Mouse (Mus musculus): ENCODE measurements around the gene Slamf8.
A peak's percentile ranks its signal among the peaks of the same experiment; 100 is the strongest.

Gene Slamf8

GRCm38 (mm10) chr1:172590385-172590784 is at the start of gene Slamf8:
Gene Slamf8 (minus strand): TSS chr1:172590568.
- DNase-seq (ENCODE audit: low read depth in 1 of 2, low spot score in 2 of 2): peak in 1 of 2 experiments; percentile 77

GRCm38 (mm10) chr1:172638781-172639180 is 48.4 kb upstream of the Slamf8 start:
- no peak for DNase-seq (ENCODE audit: low read depth in 1 of 2, low spot score in 2 of 2)

- no peak for DNase-seq (ENCODE audit: low read depth in 1 of 2, low spot score in 2 of 2)
Measured at GRCm38 (mm10) chr1:172637801-172638200, 47.4 kb upstream of the Slamf8 start.

- DNase-seq (ENCODE audit: low read depth in 1 of 2, low spot score in 2 of 2): no peak
Measured at GRCm38 (mm10) chr1:172636266-172636665, 45.9 kb upstream of the Slamf8 start.

GRCm38 (mm10) chr1:172635258-172635657 is 44.9 kb upstream of the Slamf8 start:
- no peak for DNase-seq (ENCODE audit: low read depth in 1 of 2, low spot score in 2 of 2)

- no peak for DNase-seq (ENCODE audit: low read depth in 1 of 2, low spot score in 2 of 2)
Measured at GRCm38 (mm10) chr1:172634136-172634535, 43.8 kb upstream of the Slamf8 start.

GRCm38 (mm10) chr1:172632451-172633326 is 42.3 kb upstream of the Slamf8 start, which contains the start of gene Dusp23:
Gene Dusp23 (minus strand): TSS chr1:172632962.
- DNase-seq (ENCODE audit: low read depth in 1 of 2, low spot score in 2 of 2): peak; percentile 88 to 92

DNA sequence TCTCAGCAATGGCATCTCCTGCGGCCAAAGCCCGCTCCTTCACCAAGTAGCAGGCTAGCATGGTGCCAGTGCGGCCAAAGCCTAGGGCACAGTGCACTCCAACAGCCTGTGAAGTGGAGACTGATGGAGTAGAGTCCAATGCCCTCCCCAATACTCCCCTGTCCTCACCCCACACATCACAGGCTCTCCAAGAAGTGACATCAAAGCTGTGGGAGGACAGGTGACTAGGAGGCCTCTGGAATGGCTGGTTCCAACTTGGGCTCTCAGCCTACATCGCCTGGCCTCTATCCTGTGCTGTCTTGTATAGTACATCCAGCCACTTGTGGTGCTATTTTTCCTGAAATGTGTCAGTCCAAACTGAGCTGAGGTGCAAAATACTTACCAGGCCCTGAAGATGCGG is 41.4 kb upstream of the Slamf8 start:
- DNase-seq (ENCODE audit: low read depth in 1 of 2, low spot score in 2 of 2): no peak

GRCm38 (mm10) chr1:172629831-172630230 is 39.5 kb upstream of the Slamf8 start:
- no peak for DNase-seq (ENCODE audit: low read depth in 1 of 2, low spot score in 2 of 2)

DNA sequence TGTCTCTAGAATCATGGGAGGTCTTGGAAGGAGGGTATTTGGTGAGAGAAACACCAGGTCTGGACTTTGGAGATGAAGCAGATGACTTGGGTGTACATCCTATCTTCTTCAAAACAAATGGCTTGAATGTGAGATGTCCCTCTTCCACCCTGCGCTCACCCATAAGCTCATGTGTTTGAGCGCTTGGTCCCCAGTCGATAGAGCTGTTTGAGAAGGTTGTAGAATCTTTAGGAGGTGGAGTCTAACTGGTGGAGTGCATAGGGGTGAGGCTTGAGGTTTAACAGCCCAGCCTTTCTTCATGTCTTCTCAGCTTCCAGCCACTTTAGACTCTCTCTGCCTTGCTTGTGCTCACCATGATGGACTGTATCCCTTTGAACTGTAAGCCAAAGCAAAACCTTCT is 35.9 kb upstream of the Slamf8 start:
- DNase-seq (ENCODE audit: low read depth in 1 of 2, low spot score in 2 of 2): no peak

DNA sequence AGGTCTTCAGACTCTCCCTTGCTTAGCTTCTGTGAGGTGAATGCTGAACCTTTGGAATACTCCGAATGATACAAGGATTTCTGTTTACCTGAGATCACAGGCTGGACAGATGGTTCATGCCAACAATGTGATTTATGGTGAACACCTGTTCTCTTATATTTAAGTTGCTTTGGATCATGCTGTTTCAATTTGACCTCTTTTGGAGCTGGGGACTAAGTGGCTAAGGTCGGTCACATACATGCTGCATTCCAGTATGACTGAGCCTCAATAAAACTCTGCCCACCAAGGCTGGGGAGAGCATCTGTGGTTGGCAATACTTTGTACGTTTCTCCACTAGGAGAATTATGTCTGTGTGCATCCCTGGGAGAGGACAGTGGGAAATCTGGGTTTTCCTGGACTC is 33.7 kb upstream of the Slamf8 start:
- DNase-seq (ENCODE audit: low read depth in 1 of 2, low spot score in 2 of 2): no peak

DNA sequence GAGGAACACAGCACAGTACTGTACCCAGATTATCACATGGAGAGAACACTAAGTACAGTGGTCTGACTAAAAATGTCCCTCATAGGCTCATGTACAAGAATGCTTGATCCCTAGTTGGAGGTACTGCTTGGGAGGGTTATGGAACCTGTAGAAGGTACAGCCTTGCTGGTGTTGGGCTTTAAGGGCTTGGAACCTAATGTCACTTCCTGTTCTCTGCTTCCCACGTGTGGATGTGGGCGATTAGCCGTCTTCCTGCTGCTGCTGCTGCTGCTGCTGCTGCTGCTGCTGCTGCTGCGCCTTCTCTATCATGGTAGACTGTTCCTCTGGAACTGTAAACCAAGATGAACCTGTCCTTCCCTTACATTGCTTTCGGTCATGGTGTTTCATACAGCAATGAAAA is 33.2 kb upstream of the Slamf8 start:
- DNase-seq (ENCODE audit: low read depth in 1 of 2, low spot score in 2 of 2): no peak

- DNase-seq (ENCODE audit: low read depth in 1 of 2, low spot score in 2 of 2): peak in 1 of 2 experiments; percentile 52
Measured at GRCm38 (mm10) chr1:172619235-172619634, 28.9 kb upstream of the Slamf8 start.

DNA sequence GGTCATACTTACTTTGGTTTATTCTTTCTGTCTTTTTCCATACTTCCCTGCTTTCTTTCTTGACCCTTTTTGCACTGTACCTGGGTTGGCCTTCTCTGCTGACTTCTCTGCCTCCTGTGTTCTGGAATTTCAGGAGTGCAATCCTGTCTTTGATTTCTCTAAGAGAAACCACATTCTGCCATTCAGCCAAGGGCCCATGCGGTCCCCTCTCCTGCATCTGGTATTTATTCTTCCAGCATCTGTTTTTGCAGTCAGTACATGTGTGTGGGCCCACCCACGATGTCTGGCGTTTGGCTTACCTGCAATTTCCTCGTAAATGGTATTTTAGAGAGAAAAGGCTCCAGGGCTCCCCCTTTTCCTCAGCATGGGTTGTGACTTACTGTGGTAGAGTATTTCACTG is 27.8 kb upstream of the Slamf8 start:
- no peak for DNase-seq (ENCODE audit: low read depth in 1 of 2, low spot score in 2 of 2)

DNA sequence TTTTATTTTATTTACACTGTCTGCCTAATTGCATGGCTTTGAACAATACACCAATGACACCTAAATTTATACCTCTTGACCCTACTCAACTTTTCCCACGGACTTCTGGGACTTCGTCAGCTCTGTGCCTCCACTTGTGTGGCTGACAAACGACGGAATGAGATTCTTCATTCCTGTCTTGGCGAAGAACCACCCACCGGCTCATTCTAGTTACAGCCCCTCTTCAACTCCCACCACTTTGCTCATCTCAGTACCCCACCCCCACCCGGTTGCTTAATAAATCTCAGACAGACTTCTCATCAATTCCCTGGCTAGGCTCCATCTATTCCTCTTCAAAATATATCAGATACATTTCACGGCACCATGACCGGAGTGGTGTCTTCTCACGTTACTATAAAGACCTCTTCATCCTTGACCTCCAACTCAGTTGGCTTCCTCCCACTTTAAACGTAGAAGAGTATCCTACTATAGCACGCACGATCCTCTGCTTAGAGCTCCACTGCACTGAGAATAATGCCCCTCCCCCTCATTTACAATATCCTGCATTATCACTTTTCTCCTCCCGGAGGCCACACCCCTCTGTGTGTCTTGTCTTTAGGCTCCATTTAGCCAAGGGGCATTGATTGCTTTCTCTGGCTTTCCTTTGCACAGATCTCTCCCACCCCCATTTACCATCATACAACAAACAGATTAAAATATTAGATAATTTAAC is 27.2 kb upstream of the Slamf8 start:
- no peak for DNase-seq (ENCODE audit: low read depth in 1 of 2, low spot score in 2 of 2)

DNA sequence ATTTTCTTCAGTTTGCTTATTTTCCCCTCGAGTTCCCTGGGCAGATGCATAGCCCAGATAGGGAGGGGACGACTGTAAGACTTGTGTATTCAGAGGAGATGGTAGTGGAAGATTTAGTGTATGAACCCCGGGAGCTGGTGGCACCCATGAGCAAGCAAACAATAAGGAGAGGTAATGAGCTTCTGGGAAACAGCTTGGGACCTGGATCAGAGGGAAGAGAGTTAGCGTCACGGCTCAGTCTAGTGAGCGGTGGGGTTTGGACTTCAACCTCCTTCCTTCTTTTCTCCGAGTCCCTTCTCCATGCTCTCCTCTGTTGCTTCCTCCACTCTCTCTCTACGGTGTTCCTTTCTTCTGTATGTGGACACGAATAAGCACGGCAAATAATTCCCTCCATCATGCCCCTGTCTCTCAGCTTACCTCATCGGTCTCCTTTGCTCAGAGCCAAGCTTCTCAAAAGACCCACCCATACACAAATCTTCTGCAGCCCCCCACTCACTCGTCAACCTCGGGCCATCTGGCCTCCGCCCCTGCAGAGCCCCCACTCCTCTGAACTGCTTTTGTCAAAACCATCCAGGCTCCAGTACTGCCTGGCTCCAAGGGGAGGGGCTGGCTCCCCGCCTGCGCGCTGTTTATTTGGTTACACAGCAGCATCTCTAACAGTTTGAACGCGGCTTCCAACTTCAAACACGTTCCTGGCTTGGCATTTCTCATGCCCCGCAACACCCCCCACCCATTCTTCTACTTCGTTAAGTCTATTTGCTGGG is 26.4 kb upstream of the Slamf8 start:
- no peak for DNase-seq (ENCODE audit: low read depth in 1 of 2, low spot score in 2 of 2)

GRCm38 (mm10) chr1:172615412-172615811 is 25.0 kb upstream of the Slamf8 start:
- DNase-seq (ENCODE audit: low read depth in 1 of 2, low spot score in 2 of 2): no peak

GRCm38 (mm10) chr1:172614654-172615053 is 24.3 kb upstream of the Slamf8 start:
- no peak for DNase-seq (ENCODE audit: low read depth in 1 of 2, low spot score in 2 of 2)

- DNase-seq (ENCODE audit: low read depth in 1 of 2, low spot score in 2 of 2): no peak
Measured at GRCm38 (mm10) chr1:172612745-172613144, 22.4 kb upstream of the Slamf8 start.

GRCm38 (mm10) chr1:172611304-172611703 is 20.9 kb upstream of the Slamf8 start:
- DNase-seq (ENCODE audit: low read depth in 1 of 2, low spot score in 2 of 2): no peak

- DNase-seq (ENCODE audit: low read depth in 1 of 2, low spot score in 2 of 2): no peak
Measured at GRCm38 (mm10) chr1:172602326-172602725, 12.0 kb upstream of the Slamf8 start, which contains the start of gene Fcrl6. Gene Fcrl6 (minus strand): TSS chr1:172602551.
